Mouse (Mus musculus): ENCODE results near the gene Ltbp2. TPM values are rescaled to one million over a fixed set of nuclear protein-coding genes. Genes with fewer than 3 reads are reported as not detected.

The Ltbp2 gene
- total RNA-seq (2021): 1 to 10 TPM; 1.3 to 1.6 TPM
- long read RNA-seq, experiment 1: 0 reads
- long read RNA-seq, experiment 2, partial matches to known transcripts: 0 of 1 reads
- long read RNA-seq, experiment 2, other reads (novel, unspliced or antisense): 1 of 1 reads

GRCm38 (mm10) chr12:84876481-84877121, at the start of gene Ltbp2:
TSS of gene Ltbp2 (minus strand) at chr12:84876532.
- peak; percentile 74 for DNase-seq

- no peak for DNase-seq
Measured at GRCm38 (mm10) chr12:84924324-84924723, 48.0 kb upstream of the Ltbp2 start.

GRCm38 (mm10) chr12:84921881-84922419, 45.6 kb upstream of the Ltbp2 start:
- DNase-seq: no peak

- no peak for DNase-seq
Measured at GRCm38 (mm10) chr12:84918809-84919208, 42.5 kb upstream of the Ltbp2 start.

GRCm38 (mm10) chr12:84917799-84918198, 41.5 kb upstream of the Ltbp2 start:
- DNase-seq: no peak

- DNase-seq: no peak
Measured at GRCm38 (mm10) chr12:84914959-84915358, 38.6 kb upstream of the Ltbp2 start.

GRCm38 (mm10) chr12:84912652-84913104, 36.3 kb upstream of the Ltbp2 start:
- DNase-seq: no peak

- DNase-seq: no peak
Measured at GRCm38 (mm10) chr12:84911640-84912039, 35.3 kb upstream of the Ltbp2 start.

- DNase-seq: no peak
Measured at GRCm38 (mm10) chr12:84910066-84910465, 33.7 kb upstream of the Ltbp2 start.

- peak; percentile 57 for DNase-seq
Measured at GRCm38 (mm10) chr12:84907627-84908480, 31.5 kb upstream of the Ltbp2 start.

- peak; percentile 34 for DNase-seq
Measured at GRCm38 (mm10) chr12:84907024-84907626, 30.8 kb upstream of the Ltbp2 start.

GRCm38 (mm10) chr12:84904399-84904798, 28.1 kb upstream of the Ltbp2 start:
- DNase-seq: no peak

- no peak for DNase-seq
Measured at GRCm38 (mm10) chr12:84900317-84900716, 24.0 kb upstream of the Ltbp2 start.

- no peak for DNase-seq
Measured at GRCm38 (mm10) chr12:84897322-84897721, 21.0 kb upstream of the Ltbp2 start.

- DNase-seq: no peak
Measured at GRCm38 (mm10) chr12:84896235-84896634, 19.9 kb upstream of the Ltbp2 start.

GRCm38 (mm10) chr12:84893648-84894628, 17.6 kb upstream of the Ltbp2 start:
- peak; percentile 62 for DNase-seq

- DNase-seq: no peak
Measured at GRCm38 (mm10) chr12:84890289-84890688, 14.0 kb upstream of the Ltbp2 start.

- peak; percentile 44 for DNase-seq
Measured at GRCm38 (mm10) chr12:84885107-84885876, 9.0 kb upstream of the Ltbp2 start.

- no peak for DNase-seq
Measured at GRCm38 (mm10) chr12:84884423-84885076, 8.2 kb upstream of the Ltbp2 start.

GRCm38 (mm10) chr12:84882796-84883195, 6.5 kb upstream of the Ltbp2 start:
- DNase-seq: no peak
